Mouse (Mus musculus): ENCODE measurements around the gene B3gnt6. TPM values are rescaled to one million over a fixed set of nuclear protein-coding genes. Genes with fewer than 3 reads are reported as not detected.

The B3gnt6 gene
- polyA plus RNA-seq, 1 experiment from 2014 or later, result 0.22 TPM

- DNase-seq (ENCODE audit: low spot score), result no peak
Measured at GRCm38 (mm10) chr7:98150525-98150924, 48.8 kb downstream of the B3gnt6 start.

GRCm38 (mm10) chr7:98149802-98150201 lies 49.5 kb downstream of the B3gnt6 start:
- DNase-seq (ENCODE audit: low spot score), result no peak

DNA sequence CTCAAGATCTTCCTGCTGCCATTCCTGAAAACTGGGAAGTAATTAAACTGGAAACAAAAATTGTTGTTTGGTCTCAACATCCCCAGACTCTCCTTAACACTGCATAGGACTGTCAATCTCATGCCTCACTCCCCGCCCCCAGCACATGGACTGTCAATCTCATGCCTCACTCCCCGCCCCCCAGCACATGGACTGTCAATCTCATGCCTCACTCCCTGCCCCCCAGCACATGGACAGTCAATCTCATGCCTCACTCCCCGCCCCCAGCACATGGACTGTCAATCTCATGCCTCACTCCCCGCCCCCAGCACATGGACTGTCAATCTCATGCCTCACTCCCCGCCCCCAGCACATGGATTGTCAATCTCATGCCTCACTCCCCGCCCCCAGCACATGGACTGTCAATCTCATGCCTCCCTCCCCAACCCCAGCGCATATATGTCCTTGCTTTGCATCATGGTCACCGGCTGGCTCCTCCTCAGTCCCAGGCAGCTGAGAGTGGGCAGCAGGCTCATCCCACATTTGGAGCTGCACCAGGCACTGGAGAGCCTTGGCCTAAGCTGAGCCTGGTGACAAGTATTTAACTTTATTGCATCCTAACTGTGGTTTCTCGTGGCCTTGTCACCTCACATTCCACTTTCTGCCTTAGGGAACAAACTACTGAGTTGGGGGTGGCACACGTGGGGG lies 50.4 kb downstream of the B3gnt6 start:
- no peak for DNase-seq (ENCODE audit: low spot score)

DNA sequence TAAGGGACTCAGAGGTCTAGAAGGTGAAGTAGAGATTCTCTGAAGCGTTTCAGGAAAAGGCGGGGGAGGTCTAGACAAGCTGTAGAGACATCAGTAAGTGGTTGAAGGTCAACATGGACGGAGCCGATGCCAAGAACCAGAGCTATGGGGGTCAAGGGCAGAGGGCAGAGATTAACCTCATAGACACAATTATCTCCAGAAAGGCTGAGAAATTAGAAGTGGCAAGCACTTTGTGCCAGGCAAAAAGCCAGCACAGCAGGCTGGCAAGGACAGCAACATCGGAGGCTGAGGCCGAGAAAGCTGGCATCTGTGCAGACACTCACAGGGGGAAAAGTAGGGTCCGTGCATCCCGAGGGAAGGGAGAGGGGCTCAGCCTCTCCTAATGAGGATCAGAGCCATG lies 51.5 kb downstream of the B3gnt6 start:
- DNase-seq (ENCODE audit: low spot score), result no peak

GRCm38 (mm10) chr7:98146447-98146845 lies 52.8 kb downstream of the B3gnt6 start:
- no peak for DNase-seq (ENCODE audit: low spot score)

DNA sequence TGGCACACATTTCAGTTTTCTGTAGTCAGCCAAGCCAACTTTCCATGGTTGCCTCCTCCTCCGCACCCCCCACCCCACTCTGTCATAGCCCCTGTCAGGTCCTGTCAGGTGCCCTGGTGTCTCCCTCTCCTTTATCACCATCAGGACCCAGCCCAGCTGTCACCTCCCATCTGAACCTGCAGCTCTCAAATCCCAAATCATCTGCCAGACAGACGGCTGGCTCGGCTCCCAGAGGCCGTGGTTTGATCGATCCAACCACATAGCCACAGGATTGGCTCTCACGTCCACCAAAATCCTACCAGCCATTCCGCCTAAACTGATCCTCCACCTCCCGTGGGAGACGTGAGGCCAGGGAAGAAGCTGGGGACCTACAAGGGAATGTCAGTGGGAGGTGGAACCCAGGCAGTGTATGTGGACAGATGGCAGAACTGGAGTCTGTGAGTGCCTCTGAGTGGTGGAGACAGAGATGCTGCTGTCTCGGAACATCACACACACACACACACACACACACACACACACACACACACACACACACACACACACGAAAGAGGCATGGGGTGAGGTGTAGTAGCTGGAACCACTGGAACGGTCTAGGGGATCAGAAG lies 53.3 kb downstream of the B3gnt6 start:
- DNase-seq (ENCODE audit: low spot score), result no peak

DNA sequence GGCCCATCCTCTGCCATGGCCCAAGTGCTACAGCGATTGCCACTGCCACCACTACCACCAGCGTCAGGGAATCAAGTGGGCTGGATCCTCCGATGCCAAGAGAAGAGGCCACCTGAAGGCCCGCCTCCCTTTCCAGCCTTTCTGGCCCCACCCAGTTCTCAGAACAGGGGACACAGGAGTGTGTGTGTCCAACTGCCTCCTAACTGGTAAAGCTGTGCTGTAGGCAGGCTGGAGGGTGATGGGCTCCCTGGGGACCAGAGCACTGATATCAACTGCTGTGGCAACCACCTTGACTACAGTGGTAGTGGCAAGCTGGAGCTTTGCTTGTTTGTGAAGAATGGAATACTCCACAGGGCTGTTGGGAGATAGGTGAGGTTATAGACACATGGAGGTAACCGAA lies 53.9 kb downstream of the B3gnt6 start, which contains the start of gene Omp:
TSS of gene Omp (minus strand) at position 101 of the 400 bp plus-strand sequence.
- no peak for DNase-seq (ENCODE audit: low spot score)

DNA sequence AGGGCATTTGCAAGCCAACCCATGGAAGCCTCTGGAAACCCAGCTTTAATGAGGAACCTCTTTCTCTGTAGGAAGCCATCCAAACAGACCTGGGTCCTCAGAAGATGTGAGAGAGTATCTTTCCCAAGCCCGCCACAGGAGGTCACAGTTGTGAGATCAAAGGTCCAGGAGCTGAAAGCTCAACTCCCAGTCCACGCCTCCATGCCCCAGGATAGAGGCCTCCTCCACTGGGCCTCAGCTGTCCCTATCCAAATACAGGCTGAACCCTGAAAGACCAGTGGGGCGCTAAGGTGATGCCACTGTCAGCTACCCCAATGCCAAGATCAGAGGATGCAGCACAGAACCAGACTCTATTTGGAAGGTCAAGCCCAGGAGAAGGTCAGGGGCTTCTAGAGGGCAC lies 56.6 kb downstream of the B3gnt6 start:
- DNase-seq (ENCODE audit: low spot score), result no peak

Other genes starting within 250 kb of the B3gnt6 start
- gene Myo7a, start 80.0 kb downstream of the B3gnt6 start, polyA plus RNA-seq (2015; fragmentation: Nextera tagmentation; extraction: Ambion mirVana), result 2.6 and 2.8 TPM in 2 replicates
- gene Omp, start 54.0 kb downstream of the B3gnt6 start, polyA plus RNA-seq (2015; fragmentation: Nextera tagmentation; extraction: Ambion mirVana), result 0.55 and 0.70 TPM in 2 replicates
- 8.4 and 11.1 TPM in 2 replicates for gene Capn5, start 21.2 kb downstream of the B3gnt6 start, polyA plus RNA-seq (2015; fragmentation: Nextera tagmentation; extraction: Ambion mirVana)
- gene Acer3, start 121.7 kb upstream of the B3gnt6 start, polyA plus RNA-seq (2015; fragmentation: Nextera tagmentation; extraction: Ambion mirVana), result 19.5 and 20.0 TPM in 2 replicates
- 3.3 and 4.1 TPM in 2 replicates for gene Tsku, start 161.8 kb upstream of the B3gnt6 start, polyA plus RNA-seq (2015; fragmentation: Nextera tagmentation; extraction: Ambion mirVana)
- not detected in 2 replicates for gene Gucy2d, start 240.9 kb upstream of the B3gnt6 start, polyA plus RNA-seq (2015; fragmentation: Nextera tagmentation; extraction: Ambion mirVana)